Mouse (Mus musculus) regulatory T cell (primary cell): ENCODE measurements around the gene BC030499.
"Not testable (repeated sequence)": the region's sequence is repeated elsewhere in the genome, so short reads cannot be mapped to it uniquely, and the experiment has no call there.

Experiments
- in situ Hi-C: fragments of 300-600 bp; cut with MboI, MseI; formaldehyde crosslinking; loops from one replicate; pipeline ENCODE4 v1.15.1; 2025; ENCODE audit warnings: high pct_unique_total_duplicates

The BC030499 gene

GRCm38 (mm10) chr11:78290654-78291053, at the start of gene BC030499:
Gene BC030499 (plus strand): TSS chr11:78290841.
- in situ Hi-C loops, result no loop called here

- in situ Hi-C loops, result loop anchor here (25.0 kb wide), 1 partner anchor 1767 kb away; no protein-coding TSS in a partner anchor
Observed at GRCm38 (mm10) chr11:78245261-78245626, 45.4 kb upstream of the BC030499 start.

DNA sequence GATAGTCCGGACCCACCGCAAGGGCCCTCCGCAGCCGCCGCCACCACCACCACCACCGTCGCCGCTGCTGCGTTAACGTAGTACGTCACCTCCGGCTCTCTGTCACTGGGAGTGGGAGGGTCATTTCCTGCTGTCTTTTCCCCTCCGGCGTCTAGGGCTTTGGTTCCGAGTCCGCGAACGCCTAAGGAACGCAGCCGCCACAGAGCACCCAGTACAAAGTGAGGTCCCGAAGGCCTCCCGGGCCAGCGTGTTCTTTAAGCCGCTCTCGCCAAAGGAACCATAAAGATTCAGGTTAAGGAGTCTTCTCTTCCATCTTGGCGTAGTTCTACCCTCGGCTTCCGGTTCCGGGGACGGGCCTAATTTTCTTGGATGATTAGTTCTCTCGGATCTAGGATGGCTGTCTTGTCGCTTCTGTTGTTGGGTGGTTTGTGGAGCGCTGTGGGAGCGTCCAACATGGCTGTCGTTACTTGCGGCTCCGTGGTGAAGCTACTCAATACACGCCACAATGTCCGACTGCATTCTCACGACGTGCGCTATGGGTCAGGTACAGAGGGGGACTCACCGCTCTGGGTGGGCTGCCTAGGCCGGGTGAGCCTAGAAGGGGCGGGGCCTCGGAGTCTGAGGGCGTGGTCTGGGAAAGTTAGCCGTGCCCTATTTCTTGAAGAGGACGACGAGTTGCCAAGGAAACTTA, 44.9 kb upstream of the BC030499 start, which contains the start of the genes Sdf2 and Supt6:
Gene Sdf2 (plus strand): TSS at position 120 of the 691 bp plus-strand sequence.
Gene Supt6 (minus strand): TSS at position 361 of the 691 bp plus-strand sequence.
- in situ Hi-C loops, result loop anchor here (25.0 kb wide), 1 partner anchor 1767 kb away; no protein-coding TSS in a partner anchor

GRCm38 (mm10) chr11:78246318-78247011, 44.2 kb upstream of the BC030499 start:
- in situ Hi-C loops, result loop anchor here (25.0 kb wide), 1 partner anchor 1766 kb away; no protein-coding TSS in a partner anchor

GRCm38 (mm10) chr11:78247012-78247348, 43.7 kb upstream of the BC030499 start:
- in situ Hi-C loops, result loop anchor here (25.0 kb wide), 1 partner anchor 1765 kb away; no protein-coding TSS in a partner anchor

- in situ Hi-C loops, result loop anchor here (25.0 kb wide), 1 partner anchor 1765 kb away; no protein-coding TSS in a partner anchor
Observed at GRCm38 (mm10) chr11:78247727-78248140, 42.9 kb upstream of the BC030499 start.

DNA sequence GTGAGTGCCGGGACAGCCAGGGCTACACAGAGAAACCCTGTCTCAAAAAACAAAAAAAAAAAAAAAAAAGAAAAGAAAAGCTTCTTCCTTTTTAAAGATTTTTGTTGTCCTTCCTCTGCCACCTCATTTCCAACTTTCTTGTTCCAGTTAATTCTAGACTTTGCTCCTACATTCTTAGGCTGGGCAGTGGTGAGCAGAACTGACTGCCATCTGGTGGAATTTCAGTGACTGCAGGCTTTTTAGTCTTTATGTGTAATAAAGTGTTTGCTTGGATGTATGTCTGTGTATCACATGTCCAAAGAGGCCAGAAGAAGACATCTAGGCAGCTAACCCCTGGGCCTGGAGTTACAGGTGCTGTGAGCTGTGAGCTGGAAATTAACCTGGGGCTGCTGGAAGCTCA, 34.0 kb upstream of the BC030499 start:
- in situ Hi-C loops, result no loop called here

- in situ Hi-C loops, result no loop called here
Observed at GRCm38 (mm10) chr11:78260489-78261258, 30.0 kb upstream of the BC030499 start.

- in situ Hi-C loops, result no loop called here
Observed at GRCm38 (mm10) chr11:78261380-78262352, 29.0 kb upstream of the BC030499 start, which contains the start of gene 2610507B11Rik. Gene 2610507B11Rik (plus strand): TSS chr11:78261752.

- in situ Hi-C loops, result no loop called here
Observed at GRCm38 (mm10) chr11:78262550-78262949, 28.1 kb upstream of the BC030499 start.

GRCm38 (mm10) chr11:78265571-78265970, 25.1 kb upstream of the BC030499 start:
- in situ Hi-C loops, result no loop called here

GRCm38 (mm10) chr11:78271986-78272385, 18.7 kb upstream of the BC030499 start:
- in situ Hi-C loops, result no loop called here

DNA sequence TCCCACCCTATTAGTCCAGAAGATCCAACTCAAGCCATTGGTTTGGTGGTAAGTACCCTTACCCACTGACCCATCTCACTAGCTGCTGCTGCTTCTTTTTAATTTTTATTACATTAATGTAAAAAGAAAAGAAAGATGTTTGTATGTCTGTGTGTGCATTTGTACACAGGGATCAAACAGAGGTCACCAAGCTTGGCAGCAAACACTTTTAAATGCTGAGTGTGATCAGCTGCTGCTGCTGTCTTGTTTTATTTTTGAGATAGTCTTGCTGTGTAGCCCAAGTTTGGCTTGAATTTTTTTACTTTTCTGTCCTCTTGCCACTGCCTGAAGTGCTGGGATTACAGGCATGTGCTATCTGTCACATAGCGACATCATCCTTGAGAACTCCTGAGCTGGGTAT, 15.0 kb upstream of the BC030499 start:
- in situ Hi-C loops, result no loop called here

DNA sequence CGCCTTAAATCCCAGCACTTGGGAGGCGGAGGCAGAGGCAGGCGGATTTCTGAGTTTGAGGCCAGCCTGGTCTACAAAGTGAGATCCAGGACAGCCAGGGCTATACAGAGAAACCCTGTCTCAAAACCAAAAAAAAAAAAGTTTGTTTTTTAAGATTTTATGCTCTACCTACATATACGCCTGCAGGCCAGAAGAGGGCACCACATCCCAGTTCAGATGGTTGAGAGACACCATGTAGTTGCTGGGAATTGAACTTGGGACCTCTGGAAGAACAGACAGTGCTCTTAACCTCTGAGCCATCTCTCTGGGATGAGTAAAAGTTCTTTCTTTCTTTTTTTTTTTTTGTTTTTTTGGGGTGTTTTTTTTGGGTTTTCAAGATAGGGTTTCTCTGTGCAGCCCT, 14.5 kb upstream of the BC030499 start:
- in situ Hi-C loops, result not testable (repeated sequence)

DNA sequence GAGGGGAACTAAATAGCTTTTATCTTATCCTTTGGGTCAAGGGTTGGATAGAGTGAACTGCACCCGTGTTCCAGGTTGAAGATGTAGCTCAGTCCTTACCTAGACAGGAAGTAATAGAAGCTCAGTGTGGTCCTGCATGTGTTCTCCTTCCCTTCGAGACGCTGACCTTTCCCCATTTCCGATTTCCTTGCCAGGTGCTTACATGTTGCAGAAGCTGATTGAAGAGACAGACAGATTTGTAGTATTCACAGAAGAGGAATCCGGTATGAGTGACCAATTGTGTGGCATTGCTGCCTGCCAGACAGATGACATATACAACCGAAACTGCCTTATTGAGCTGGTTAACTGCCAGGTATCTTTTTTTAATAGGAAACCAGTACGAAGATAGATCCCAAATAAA, 11.8 kb upstream of the BC030499 start:
- in situ Hi-C loops, result no loop called here

DNA sequence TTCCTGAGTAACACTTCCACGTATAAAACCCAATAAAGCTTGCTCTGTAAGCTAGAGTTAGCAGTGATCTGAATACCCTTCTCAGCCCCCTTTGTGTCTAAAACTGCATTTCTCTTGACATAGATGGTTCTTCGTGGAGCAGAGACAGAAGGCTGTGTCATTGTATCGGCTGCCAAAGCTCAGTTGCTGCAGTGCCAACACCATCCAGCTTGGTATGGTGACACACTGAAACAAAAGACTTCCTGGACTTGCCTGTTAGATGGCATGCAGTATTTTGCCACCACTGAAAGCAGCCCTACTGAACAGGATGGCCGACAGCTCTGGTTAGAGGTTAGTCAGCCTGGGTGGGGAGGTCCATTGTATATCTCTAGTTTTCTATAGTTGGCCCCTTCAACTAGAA, 11.1 kb upstream of the BC030499 start:
- in situ Hi-C loops, result no loop called here

GRCm38 (mm10) chr11:78289146-78289763, 1.4 kb upstream of the BC030499 start:
- in situ Hi-C loops, result no loop called here

- in situ Hi-C loops, result no loop called here
Observed at GRCm38 (mm10) chr11:78294585-78294984, 3.9 kb downstream of the BC030499 start.

DNA sequence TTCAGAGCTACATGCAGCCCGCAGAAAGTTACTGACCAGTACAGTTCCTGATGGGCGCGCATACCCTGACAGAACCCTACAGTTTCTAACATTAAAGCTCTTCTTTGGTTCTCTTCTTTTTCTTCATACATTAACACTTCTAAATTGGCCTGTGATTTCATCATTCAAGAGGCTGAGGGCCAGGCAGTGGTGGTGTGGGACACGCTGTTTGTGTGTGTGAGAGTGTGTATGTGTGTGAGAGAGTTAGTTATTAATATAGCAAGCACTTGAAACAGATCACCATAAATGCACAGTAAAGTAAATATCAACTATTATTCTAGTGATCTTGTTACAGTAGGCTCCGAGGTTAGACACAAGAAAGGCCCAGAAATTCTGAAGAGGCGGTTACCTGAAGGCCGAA, 10.3 kb downstream of the BC030499 start:
- in situ Hi-C loops, result no loop called here

GRCm38 (mm10) chr11:78301357-78302084, 10.9 kb downstream of the BC030499 start, which contains the start of gene Spag5:
Gene Spag5 (plus strand): TSS chr11:78301529.
- in situ Hi-C loops, result no loop called here
